Mouse (Mus musculus) neural tube, embryonic 15.5 days (tissue): ENCODE measurements around the gene Sparc. TPM values are rescaled to one million over a fixed set of nuclear protein-coding genes. Genes with fewer than 3 reads are reported as not detected.

ENCODE experiments used
- ATAC-seq: fragments of 200-750 bp; cut with Nextera tagmentation; 2 replicates; pipeline ENCODE4 v1.8.0; 2017; ENCODE audit warnings: mild to moderate bottlenecking, moderate TSS enrichment, moderate library complexity; ENCODE audit not compliant: low FRiP score
- H3K27ac ChIP-seq: fragments of 300-500 bp; sonication (generic); replicated peaks from 2 replicates; pipeline ENCODE4 v1.5.1; 2015; ENCODE audit warnings: mild to moderate bottlenecking, inconsistent platforms
- H3K27me3 ChIP-seq: fragments of 300-500 bp; sonication (generic); replicated peaks from 2 replicates; pipeline ENCODE4 v1.6.1; 2015; ENCODE audit warnings: inconsistent platforms
- H3K36me3 ChIP-seq: fragments of 300-500 bp; sonication (generic); 2 replicates; pipeline ENCODE4 v1.6.1; 2015; ENCODE audit warnings: inconsistent platforms
- H3K4me1 ChIP-seq: fragments of 300-500 bp; sonication (generic); 2 replicates; pipeline ENCODE4 v1.6.1; 2015; ENCODE audit warnings: inconsistent platforms
- H3K4me2 ChIP-seq: fragments of 300-500 bp; sonication (generic); 2 replicates; pipeline ENCODE4 v1.6.1; 2015; ENCODE audit warnings: inconsistent platforms, mild to moderate bottlenecking, moderate library complexity
- H3K4me3 ChIP-seq: fragments of 300-500 bp; sonication (generic); replicated peaks from 2 replicates; pipeline ENCODE4 v1.5.1; 2015; ENCODE audit warnings: mild to moderate bottlenecking, inconsistent platforms
- H3K9ac ChIP-seq: fragments of 300-500 bp; sonication (generic); replicated peaks from 2 replicates; pipeline ENCODE4 v1.6.1; 2015; ENCODE audit warnings: mild to moderate bottlenecking, inconsistent platforms
- H3K9me3 ChIP-seq: fragments of 300-500 bp; sonication (generic); replicated peaks from 2 replicates; pipeline ENCODE4 v1.6.1; 2016; ENCODE audit warnings: inconsistent platforms
- WGBS: fragments of 180-500 bp; shearing (Covaris S2); methylation state at CpG from one replicate; pipeline ENCODE4 v1.1.7; 2015; ENCODE audit warnings: mixed read lengths; 5-methylcytosine and 5-hydroxymethylcytosine counted together
- polyA plus RNA-seq: library from polyadenylated mRNA; unstranded; fragments of >200 nt; fragmentation: Nextera tagmentation; extraction: Ambion mirVana; gene quantifications from 2 replicates; pipeline ENCODE4 v1.2.1, GENCODE M21; 2015

The Sparc gene
- polyA plus RNA-seq, 1 experiment from 2014 or later = 747 TPM

- H3K4me1 ChIP-seq = no peaks in the 10 kb centered on the region
- H3K27me3 ChIP-seq = no peaks in the 10 kb centered on the region
- H3K36me3 ChIP-seq = no peaks in the 10 kb centered on the region
- no peak overlapping the region for H3K9ac ChIP-seq
- no peak overlapping the region for H3K27ac ChIP-seq
- 59% methylated on average over 6 of the region's 6 CpGs for WGBS
- H3K4me2 ChIP-seq = no peak overlapping the region
- no peaks in the 10 kb centered on the region for H3K9me3 ChIP-seq
- H3K4me3 ChIP-seq = no peak overlapping the region
- no peak for ATAC-seq
Measured at GRCm38 (mm10) chr11:55373838-55374237, 49.1 kb downstream of the Sparc start.

- 88% methylated on average over 12 of the region's 12 CpGs for WGBS
- no peaks in the 10 kb centered on the region for H3K4me1 ChIP-seq
- ATAC-seq = no peak
- H3K4me3 ChIP-seq = no peak overlapping the region
- H3K9ac ChIP-seq = no peak overlapping the region
- no peak overlapping the region for H3K27ac ChIP-seq
- no peaks in the 10 kb centered on the region for H3K9me3 ChIP-seq
- no peak overlapping the region for H3K4me2 ChIP-seq
- no peaks in the 10 kb centered on the region for H3K36me3 ChIP-seq
- H3K27me3 ChIP-seq = no peaks in the 10 kb centered on the region
Measured at GRCm38 (mm10) chr11:55373373-55373772, 49.6 kb downstream of the Sparc start.

GRCm38 (mm10) chr11:55372001-55372400 is 51.0 kb downstream of the Sparc start:
- no peak overlapping the region for H3K4me3 ChIP-seq
- no peak overlapping the region for H3K9ac ChIP-seq
- 36% methylated on average over 6 of the region's 6 CpGs for WGBS
- no peaks in the 10 kb centered on the region for H3K27me3 ChIP-seq
- no peak for ATAC-seq
- no peak overlapping the region for H3K27ac ChIP-seq
- no peaks in the 10 kb centered on the region for H3K4me1 ChIP-seq
- H3K36me3 ChIP-seq = no peaks in the 10 kb centered on the region
- no peak overlapping the region for H3K4me2 ChIP-seq
- no peaks in the 10 kb centered on the region for H3K9me3 ChIP-seq

- whole genome bisulfite sequencing = 73% methylated on average over 6 of the region's 6 CpGs
- no peak overlapping the region for H3K4me3 ChIP-seq
Measured at GRCm38 (mm10) chr11:55369093-55369471, 53.9 kb downstream of the Sparc start.

GRCm38 (mm10) chr11:55368388-55369092 is 54.4 kb downstream of the Sparc start:
- Histone ChIP-seq H3K27ac (no peak overlapping the region), H3K9me3 (no peaks in the 10 kb centered on the region), H3K36me3 (no peaks in the 10 kb centered on the region), H3K27me3 (no peaks in the 10 kb centered on the region), H3K9ac (no peak overlapping the region), H3K4me3 (no peak overlapping the region), H3K4me1 (no peaks in the 10 kb centered on the region), H3K4me2 (no peak overlapping the region)
- ATAC-seq = no peak
- WGBS = 68% methylated on average over 4 of the region's 4 CpGs

More at GRCm38 (mm10) chr11:55369093-55369471, 53.9 kb downstream of the Sparc start:
- Histone ChIP-seq H3K36me3 (no peaks in the 10 kb centered on the region), H3K4me1 (no peaks in the 10 kb centered on the region), H3K27me3 (no peaks in the 10 kb centered on the region), H3K27ac (no peak overlapping the region), H3K9me3 (no peaks in the 10 kb centered on the region), H3K4me2 (no peak overlapping the region), H3K9ac (no peak overlapping the region)
- ATAC-seq = no peak

GRCm38 (mm10) chr11:55367783-55368182 is 55.2 kb downstream of the Sparc start:
- H3K4me2 ChIP-seq = no peak overlapping the region
- no peaks in the 10 kb centered on the region for H3K4me1 ChIP-seq
- H3K4me3 ChIP-seq = no peak overlapping the region
- no peaks in the 10 kb centered on the region for H3K36me3 ChIP-seq
- H3K9me3 ChIP-seq = no peaks in the 10 kb centered on the region
- H3K9ac ChIP-seq = no peak overlapping the region
- H3K27me3 ChIP-seq = no peaks in the 10 kb centered on the region
- WGBS = 76% methylated on average over 10 of the region's 10 CpGs
- no peak overlapping the region for H3K27ac ChIP-seq
- ATAC-seq = no peak

- Histone ChIP-seq H3K9me3 (no peaks in the 10 kb centered on the region), H3K4me1 (no peaks in the 10 kb centered on the region), H3K27ac (no peak overlapping the region), H3K9ac (no peak overlapping the region), H3K4me3 (no peak overlapping the region), H3K36me3 (no peaks in the 10 kb centered on the region), H3K4me2 (no peak overlapping the region), H3K27me3 (no peaks in the 10 kb centered on the region)
- no peak for ATAC-seq
- 85% methylated on average over 5 of the region's 5 CpGs for WGBS
Measured at GRCm38 (mm10) chr11:55365840-55366239, 57.1 kb downstream of the Sparc start.

- ATAC-seq = no peak
- no peaks in the 10 kb centered on the region for H3K27me3 ChIP-seq
- WGBS = 63% methylated on average over 4 of the region's 4 CpGs
- no peaks in the 10 kb centered on the region for H3K4me1 ChIP-seq
- H3K36me3 ChIP-seq = no peaks in the 10 kb centered on the region
- no peak overlapping the region for H3K4me2 ChIP-seq
- H3K27ac ChIP-seq = no peak overlapping the region
- H3K9me3 ChIP-seq = no peaks in the 10 kb centered on the region
- no peak overlapping the region for H3K9ac ChIP-seq
- no peak overlapping the region for H3K4me3 ChIP-seq
Measured at GRCm38 (mm10) chr11:55365242-55365641, 57.7 kb downstream of the Sparc start.

GRCm38 (mm10) chr11:55364662-55365061 is 58.3 kb downstream of the Sparc start:
- 82% methylated on average over 3 of the region's 3 CpGs for WGBS
- no peaks in the 10 kb centered on the region for H3K36me3 ChIP-seq
- H3K4me2 ChIP-seq = no peak overlapping the region
- H3K9me3 ChIP-seq = no peaks in the 10 kb centered on the region
- H3K4me1 ChIP-seq = no peaks in the 10 kb centered on the region
- no peak for ATAC-seq
- no peak overlapping the region for H3K27ac ChIP-seq
- H3K9ac ChIP-seq = no peak overlapping the region
- H3K4me3 ChIP-seq = no peak overlapping the region
- H3K27me3 ChIP-seq = no peaks in the 10 kb centered on the region

- Histone ChIP-seq H3K4me3 (no peak overlapping the region), H3K9ac (no peak overlapping the region), H3K36me3 (no peaks in the 10 kb centered on the region), H3K4me2 (no peak overlapping the region), H3K27me3 (no peaks in the 10 kb centered on the region), H3K9me3 (no peaks in the 10 kb centered on the region), H3K27ac (no peak overlapping the region), H3K4me1 (no peaks in the 10 kb centered on the region)
- no peak for ATAC-seq
- 81% methylated on average over 15 of the region's 15 CpGs for WGBS
Measured at GRCm38 (mm10) chr11:55358094-55358783, 64.7 kb downstream of the Sparc start.

- no peaks in the 10 kb centered on the region for H3K27me3 ChIP-seq
- WGBS = 95% methylated on average over 2 of the region's 2 CpGs
- H3K9me3 ChIP-seq = no peaks in the 10 kb centered on the region
- no peak overlapping the region for H3K4me3 ChIP-seq
- H3K36me3 ChIP-seq = no peaks in the 10 kb centered on the region
- H3K4me2 ChIP-seq = no peak overlapping the region
- H3K4me1 ChIP-seq = no peaks in the 10 kb centered on the region
- ATAC-seq = no peak
- no peak overlapping the region for H3K27ac ChIP-seq
- H3K9ac ChIP-seq = no peak overlapping the region
Measured at GRCm38 (mm10) chr11:55356846-55357245, 66.1 kb downstream of the Sparc start.
